Mouse (Mus musculus) midbrain, embryonic 15.5 days (tissue): ENCODE measurements at regions not wholly inside any gene's neighbourhood (a gene's known extent, or its start where the extent isn't known, plus 50 kb on each side); places are given as distances from the start of the nearest gene placed in this dataset.

Experiments
- ATAC-seq: fragments of 200-750 bp; cut with Nextera tagmentation; replicated peaks from 2 replicates; pipeline ENCODE4 v1.8.0; 2017; ENCODE audit warnings: moderate TSS enrichment
- H3K27ac ChIP-seq: fragments of 300-500 bp; sonication (generic); 2 replicates; pipeline ENCODE4 v1.5.1; 2015; ENCODE audit warnings: mild to moderate bottlenecking, inconsistent platforms
- H3K27me3 ChIP-seq: fragments of 300-500 bp; sonication (generic); replicated peaks from 2 replicates; pipeline ENCODE4 v1.6.1; 2015; ENCODE audit warnings: inconsistent platforms
- H3K36me3 ChIP-seq: fragments of 300-500 bp; sonication (generic); replicated peaks from 2 replicates; pipeline ENCODE4 v1.6.1; 2015; ENCODE audit warnings: inconsistent platforms
- H3K4me1 ChIP-seq: fragments of 300-500 bp; sonication (generic); 2 replicates; pipeline ENCODE4 v1.6.1; 2015; ENCODE audit warnings: inconsistent platforms
- H3K4me2 ChIP-seq: fragments of 300-500 bp; sonication (generic); 2 replicates; pipeline ENCODE4 v1.6.1; 2015; ENCODE audit warnings: inconsistent platforms, mild to moderate bottlenecking, moderate library complexity
- H3K4me3 ChIP-seq: fragments of 300-500 bp; sonication (generic); 2 replicates; pipeline ENCODE4 v1.5.1; 2015; ENCODE audit warnings: mild to moderate bottlenecking, inconsistent platforms
- H3K9ac ChIP-seq: fragments of 300-500 bp; sonication (generic); 2 replicates; pipeline ENCODE4 v1.6.1; 2015; ENCODE audit warnings: mild to moderate bottlenecking, inconsistent platforms
- H3K9me3 ChIP-seq: fragments of 300-500 bp; sonication (generic); 2 replicates; pipeline ENCODE4 v1.6.1; 2016; ENCODE audit warnings: inconsistent platforms
- WGBS: fragments of 180-500 bp; shearing (Covaris S2); methylation state at CpG from one replicate; pipeline ENCODE4 v1.1.7; 2015; ENCODE audit warnings: mixed read lengths; 5-methylcytosine and 5-hydroxymethylcytosine counted together

- Histone ChIP-seq H3K4me3 (no peak overlapping the region), H3K36me3 (no peaks in the 10 kb centered on the region), H3K4me2 (no peak overlapping the region), H3K27ac (no peak overlapping the region), H3K9me3 (no peaks in the 10 kb centered on the region), H3K4me1 (peaks cover 5% of the 10 kb centered on the region; the same call in 1 of the 2 replicates), H3K9ac (no peak overlapping the region), H3K27me3 (no peaks in the 10 kb centered on the region)
- WGBS = 90% methylated on average over 1 of the region's 1 CpGs
- no peak for ATAC-seq
Observed at GRCm38 (mm10) chr7:113071418-113071817, 117.7 kb downstream of the Rassf10 start.

GRCm38 (mm10) chr7:113073781-113074180, 120.0 kb downstream of the Rassf10 start:
- 30% methylated on average over 6 of the region's 6 CpGs for WGBS
- Histone ChIP-seq H3K27me3 (no peaks in the 10 kb centered on the region), H3K4me3 (no peak overlapping the region), H3K4me2 (no peak overlapping the region), H3K4me1 (peaks cover 5% of the 10 kb centered on the region; the same call in 1 of the 2 replicates), H3K9ac (no peak overlapping the region), H3K27ac (no peak overlapping the region), H3K9me3 (no peaks in the 10 kb centered on the region), H3K36me3 (no peaks in the 10 kb centered on the region)
- ATAC-seq = no peak

GRCm38 (mm10) chr7:113075371-113075770, 121.6 kb downstream of the Rassf10 start:
- H3K9ac ChIP-seq = no peak overlapping the region
- H3K4me1 ChIP-seq = peaks cover 5% of the 10 kb centered on the region; the same call in 1 of the 2 replicates
- H3K9me3 ChIP-seq = no peaks in the 10 kb centered on the region
- no peaks in the 10 kb centered on the region for H3K36me3 ChIP-seq
- no peak for ATAC-seq
- H3K4me2 ChIP-seq = no peak overlapping the region
- H3K27ac ChIP-seq = no peak overlapping the region
- H3K4me3 ChIP-seq = no peak overlapping the region
- WGBS = 81% methylated on average over 6 of the region's 6 CpGs
- no peaks in the 10 kb centered on the region for H3K27me3 ChIP-seq

- ATAC-seq = no peak
- WGBS = 91% methylated on average over 7 of the region's 7 CpGs
Observed at GRCm38 (mm10) chr7:113076243-113076642, 122.5 kb downstream of the Rassf10 start.

GRCm38 (mm10) chr7:113081120-113081519, 126.1 kb upstream of the Arntl start:
- no peak overlapping the region for H3K9ac ChIP-seq
- no peak overlapping the region for H3K4me2 ChIP-seq
- 66% methylated on average over 5 of the region's 5 CpGs for WGBS
- no peaks in the 10 kb centered on the region for H3K9me3 ChIP-seq
- H3K4me3 ChIP-seq = no peak overlapping the region
- no peak overlapping the region for H3K27ac ChIP-seq
- H3K36me3 ChIP-seq = no peaks in the 10 kb centered on the region
- H3K4me1 ChIP-seq = no peaks in the 10 kb centered on the region
- ATAC-seq = no peak
- no peaks in the 10 kb centered on the region for H3K27me3 ChIP-seq

More at GRCm38 (mm10) chr7:113076243-113076642, 122.5 kb downstream of the Rassf10 start:
- Histone ChIP-seq H3K27me3 (no peaks in the 10 kb centered on the region), H3K4me1 (peaks cover 5% of the 10 kb centered on the region; the same call in 1 of the 2 replicates), H3K4me2 (no peak overlapping the region), H3K9ac (no peak overlapping the region), H3K9me3 (no peaks in the 10 kb centered on the region), H3K4me3 (no peak overlapping the region), H3K36me3 (no peaks in the 10 kb centered on the region), H3K27ac (no peak overlapping the region)

GRCm38 (mm10) chr7:113084930-113085625, 122.2 kb upstream of the Arntl start:
- no peak for ATAC-seq
- no peak overlapping the region for H3K27ac ChIP-seq
- 88% methylated on average over 8 of the region's 8 CpGs for WGBS
- no peak overlapping the region for H3K4me2 ChIP-seq
- H3K36me3 ChIP-seq = no peaks in the 10 kb centered on the region
- H3K4me1 ChIP-seq = no peaks in the 10 kb centered on the region
- no peaks in the 10 kb centered on the region for H3K27me3 ChIP-seq
- no peak overlapping the region for H3K4me3 ChIP-seq
- H3K9ac ChIP-seq = no peak overlapping the region
- no peaks in the 10 kb centered on the region for H3K9me3 ChIP-seq

- 80% methylated on average over 1 of the region's 1 CpGs for WGBS
- H3K4me1 ChIP-seq = no peaks in the 10 kb centered on the region
- H3K4me2 ChIP-seq = no peak overlapping the region
Observed at GRCm38 (mm10) chr7:113086158-113086557, 121.1 kb upstream of the Arntl start.

GRCm38 (mm10) chr7:113087646-113088045, 119.6 kb upstream of the Arntl start:
- Histone ChIP-seq H3K4me2 (no peak overlapping the region), H3K4me1 (no peaks in the 10 kb centered on the region), H3K27me3 (no peaks in the 10 kb centered on the region), H3K27ac (no peak overlapping the region), H3K9ac (no peak overlapping the region), H3K36me3 (no peaks in the 10 kb centered on the region), H3K9me3 (no peaks in the 10 kb centered on the region), H3K4me3 (no peak overlapping the region)
- 84% methylated on average over 5 of the region's 5 CpGs for WGBS
- ATAC-seq = no peak

More at GRCm38 (mm10) chr7:113086158-113086557, 121.1 kb upstream of the Arntl start:
- H3K27me3 ChIP-seq = no peaks in the 10 kb centered on the region
- H3K36me3 ChIP-seq = no peaks in the 10 kb centered on the region
- H3K4me3 ChIP-seq = no peak overlapping the region
- H3K9ac ChIP-seq = no peak overlapping the region
- no peak for ATAC-seq
- no peaks in the 10 kb centered on the region for H3K9me3 ChIP-seq
- H3K27ac ChIP-seq = no peak overlapping the region

- Histone ChIP-seq H3K4me3 (no peak overlapping the region), H3K27me3 (no peaks in the 10 kb centered on the region), H3K9ac (no peak overlapping the region), H3K4me2 (no peak overlapping the region), H3K4me1 (no peaks in the 10 kb centered on the region), H3K36me3 (no peaks in the 10 kb centered on the region), H3K9me3 (no peaks in the 10 kb centered on the region), H3K27ac (no peak overlapping the region)
- ATAC-seq = no peak
- 83% methylated on average over 4 of the region's 4 CpGs for WGBS
Observed at GRCm38 (mm10) chr7:113089044-113089443, 118.2 kb upstream of the Arntl start.

- no peaks in the 10 kb centered on the region for H3K4me1 ChIP-seq
- no peak overlapping the region for H3K27ac ChIP-seq
- H3K27me3 ChIP-seq = no peaks in the 10 kb centered on the region
- WGBS = 72% methylated on average over 5 of the region's 5 CpGs
- no peaks in the 10 kb centered on the region for H3K9me3 ChIP-seq
- ATAC-seq = no peak
- no peak overlapping the region for H3K4me2 ChIP-seq
- no peak overlapping the region for H3K4me3 ChIP-seq
- no peaks in the 10 kb centered on the region for H3K36me3 ChIP-seq
- no peak overlapping the region for H3K9ac ChIP-seq
Observed at GRCm38 (mm10) chr7:113093931-113094330, 113.3 kb upstream of the Arntl start.

- no peak overlapping the region for H3K27ac ChIP-seq
- 82% methylated on average over 3 of the region's 3 CpGs for WGBS
- H3K4me1 ChIP-seq = no peaks in the 10 kb centered on the region
- no peak overlapping the region for H3K4me3 ChIP-seq
- no peaks in the 10 kb centered on the region for H3K36me3 ChIP-seq
- no peak for ATAC-seq
- H3K9me3 ChIP-seq = no peaks in the 10 kb centered on the region
- H3K9ac ChIP-seq = no peak overlapping the region
- H3K4me2 ChIP-seq = no peak overlapping the region
- no peaks in the 10 kb centered on the region for H3K27me3 ChIP-seq
Observed at GRCm38 (mm10) chr7:113095092-113095491, 112.2 kb upstream of the Arntl start.

GRCm38 (mm10) chr7:113104265-113104664, 103.0 kb upstream of the Arntl start:
- Histone ChIP-seq H3K9ac (no peak overlapping the region), H3K4me2 (no peak overlapping the region), H3K4me3 (no peak overlapping the region), H3K27ac (no peak overlapping the region), H3K36me3 (no peaks in the 10 kb centered on the region), H3K9me3 (no peaks in the 10 kb centered on the region), H3K4me1 (no peaks in the 10 kb centered on the region), H3K27me3 (no peaks in the 10 kb centered on the region)
- ATAC-seq = no peak
- WGBS = 93% methylated on average over 7 of the region's 7 CpGs

- WGBS = 54% methylated on average over 1 of the region's 1 CpGs
Observed at GRCm38 (mm10) chr7:113105359-113105758, 101.9 kb upstream of the Arntl start.

More at GRCm38 (mm10) chr7:113105359-113105758, 101.9 kb upstream of the Arntl start:
- H3K4me1 ChIP-seq = no peaks in the 10 kb centered on the region
- no peak overlapping the region for H3K9ac ChIP-seq
- no peak for ATAC-seq
- no peaks in the 10 kb centered on the region for H3K9me3 ChIP-seq
- H3K4me3 ChIP-seq = no peak overlapping the region
- no peak overlapping the region for H3K4me2 ChIP-seq
- no peaks in the 10 kb centered on the region for H3K36me3 ChIP-seq
- no peaks in the 10 kb centered on the region for H3K27me3 ChIP-seq
- H3K27ac ChIP-seq = no peak overlapping the region
